Mouse (Mus musculus): Measurements from ENCODE around the gene 1500009C09Rik. TPM values are rescaled to one million over a fixed set of nuclear protein-coding genes. Genes with fewer than 3 reads are reported as not detected.

The 1500009C09Rik gene
- total RNA-seq, 2 experiments from 2014 or later, result not detected

Other genes with a start within 250 kb of the 1500009C09Rik start
- 10 to 100 TPM; 19.0 to 25.7 TPM for gene Desi1, start 218.5 kb upstream of the 1500009C09Rik start, total RNA-seq (2021)
- gene Snu13, start 204.8 kb upstream of the 1500009C09Rik start, total RNA-seq (2021), result 10 to 100 TPM; 44.6 to 48.5 TPM
- not detected for gene 4930407I10Rik, start 193.2 kb upstream of the 1500009C09Rik start, total RNA-seq (2021)
- gene Mei1, start 182.4 kb upstream of the 1500009C09Rik start, total RNA-seq (2021), result under 1 TPM; 0.08 to 0.24 TPM
- gene Ccdc134, start 124.5 kb upstream of the 1500009C09Rik start, total RNA-seq (2021), result 10 to 100 TPM in 1 of 2 experiments, 1 to 10 TPM in 1; 8.0 to 16.5 TPM
- 10 to 100 TPM; 12.1 to 14.1 TPM for gene Srebf2, start 105.2 kb upstream of the 1500009C09Rik start, total RNA-seq (2021)
- not detected for gene Shisa8, start 39.6 kb upstream of the 1500009C09Rik start, total RNA-seq (2021)
- gene Tnfrsf13c, start 28.0 kb upstream of the 1500009C09Rik start, total RNA-seq (2021), result not detected
- gene Cenpm, start 7.6 kb upstream of the 1500009C09Rik start, total RNA-seq (2021), result under 1 TPM in 1 of 2 experiments, not detected in 1; 0.75 TPM
- under 1 TPM; 0.54 to 1.00 TPM for gene Sept3, start 22.5 kb downstream of the 1500009C09Rik start, total RNA-seq (2021)
- gene Wbp2nl, start 46.6 kb downstream of the 1500009C09Rik start, total RNA-seq (2021), result not detected
- gene Naga, start 86.5 kb downstream of the 1500009C09Rik start, total RNA-seq (2021), result 10 to 100 TPM; 13.1 to 15.0 TPM
- under 1 TPM; 0.87 to 0.96 TPM for gene Pheta2, start 86.5 kb downstream of the 1500009C09Rik start, total RNA-seq (2021)
- 100 to 1,000 TPM; 126 to 130 TPM for gene Smdt1, start 86.6 kb downstream of the 1500009C09Rik start, total RNA-seq (2021)
- gene Ndufa6, start 101.9 kb downstream of the 1500009C09Rik start, total RNA-seq (2021), result 100 to 1,000 TPM; 489 to 502 TPM
- 10 to 100 TPM; 11.7 to 13.3 TPM for gene Cyp2d22, start 127.9 kb downstream of the 1500009C09Rik start, total RNA-seq (2021)
- gene Cyp2d11, start 141.6 kb downstream of the 1500009C09Rik start, total RNA-seq (2021), result under 1 TPM in 1 of 2 experiments, not detected in 1; 0.27 TPM
- not detected for gene Cyp2d10, start 154.8 kb downstream of the 1500009C09Rik start, total RNA-seq (2021)
- gene Cyp2d9, start 181.0 kb downstream of the 1500009C09Rik start, total RNA-seq (2021), result not detected

Measured in gastrocnemius, postnatal 25 days (tissue).